Mouse (Mus musculus): ENCODE data around the gene Ctsl.

DNA sequence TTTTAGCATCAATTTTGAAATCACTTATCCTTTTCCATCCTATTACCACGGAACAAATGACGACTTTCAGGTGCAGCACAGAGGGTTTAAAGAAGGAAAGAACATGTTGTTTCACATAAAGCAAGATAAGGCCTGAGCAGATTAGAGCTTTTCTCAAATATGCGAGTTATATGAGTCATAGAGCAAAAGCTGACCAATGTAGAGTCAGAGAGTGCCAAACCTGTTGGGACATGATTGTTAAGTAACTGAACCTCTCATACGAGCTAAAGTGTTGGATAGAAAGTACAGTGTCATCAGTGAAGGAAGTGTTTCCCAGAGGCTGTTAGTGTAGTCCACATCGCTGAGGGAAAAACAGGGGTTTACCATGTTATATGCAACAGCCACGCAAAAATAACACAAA, 38.4 kb downstream of the Ctsl start:
- TF ChIP-seq POLR2A (IDR thresholded peaks at IDR 0.05; ENCODE audit: insufficient read depth, low read depth, low read length), result no peak
- TF ChIP-seq CTCF (IDR thresholded peaks at IDR 0.05; ENCODE audit: insufficient read depth, low read depth, low read length), result no peak

Data from olfactory bulb, adult 2 months (tissue).